Mouse (Mus musculus): ENCODE data around the gene Zfp866. TPM values are rescaled to one million over a fixed set of nuclear protein-coding genes. Genes with fewer than 3 reads are reported as not detected.

Gene Zfp866
- polyA plus RNA-seq, 1 experiment from 2014 or later: 36.7 TPM

DNA sequence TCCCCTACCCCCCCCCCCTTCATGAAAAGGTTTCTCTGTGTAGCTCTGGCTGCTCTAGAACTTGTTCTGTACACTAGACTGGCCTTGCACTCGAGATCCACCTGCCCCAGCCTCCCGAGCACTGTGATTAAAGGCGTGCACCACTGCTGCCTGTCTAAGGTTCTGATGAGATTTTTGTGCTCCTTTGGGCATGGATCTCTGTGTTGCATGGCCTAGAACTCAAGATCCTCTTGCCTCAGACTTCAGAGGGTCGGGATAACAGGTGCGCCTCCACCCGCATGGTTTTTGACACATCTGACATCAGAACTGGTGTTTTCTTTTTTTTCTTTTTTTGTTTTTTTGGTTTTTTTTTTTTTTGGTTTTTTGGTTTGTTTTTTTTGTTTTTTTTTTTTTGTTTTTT, 13.6 kb upstream of the Zfp866 start:
- DNase-seq (ENCODE audit: low spot score) (no peak), ATAC-seq (replicated peaks; ENCODE audit: insufficient number of reproducible peaks, low FRiP score, low TSS enrichment, low read depth) (no peak)
- Histone ChIP-seq H3K27ac (replicated peaks; ENCODE audit: low read depth, low read length) (no peak overlapping the region), H3K9ac (replicated peaks; ENCODE audit: low read length) (no peak overlapping the region), H3K4me3 (ENCODE audit: low read depth, low read length) (no peak overlapping the region), H3K27me3 (ENCODE audit: control insufficient read depth, insufficient read depth, low read length) (no peaks in the 10 kb centered on the region), H3K4me2 (ENCODE audit: low read depth, low read length) (no peak overlapping the region), H3K4me1 (ENCODE audit: control insufficient read depth, insufficient read depth, low read length) (peaks cover 2% of the 10 kb centered on the region; the same call in 1 of the 2 replicates), H3K36me3 (replicated peaks; ENCODE audit: control insufficient read depth, insufficient read depth, low read depth, low read length) (peaks cover 27% of the 10 kb centered on the region), H3K9me3 (replicated peaks; ENCODE audit: control insufficient read depth, low read length) (no peaks in the 10 kb centered on the region)
- WGBS: 94% methylated on average over 6 of the region's 6 CpGs

DNA sequence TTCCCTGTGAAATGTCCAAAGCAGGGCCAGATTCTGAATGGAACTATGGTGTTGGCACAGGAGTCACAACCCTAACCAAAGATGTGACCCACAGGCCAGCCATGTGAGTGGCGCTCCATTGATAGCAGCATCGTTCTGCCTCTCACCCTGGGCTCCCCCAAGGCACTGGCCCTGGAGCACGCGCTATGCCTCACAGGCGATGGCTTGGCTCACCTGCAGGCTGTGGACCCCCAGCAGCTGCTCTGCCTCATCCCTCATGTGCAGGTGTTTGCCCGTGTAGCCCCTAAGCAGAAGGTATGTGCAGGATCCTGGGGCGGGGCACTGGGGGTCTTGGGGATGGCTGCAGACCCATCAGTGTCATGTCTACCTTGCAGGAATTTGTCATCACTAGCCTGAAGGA, 12.4 kb upstream of the Zfp866 start:
- Histone ChIP-seq H3K9ac (replicated peaks; ENCODE audit: low read length) (no peak overlapping the region), H3K27me3 (ENCODE audit: control insufficient read depth, insufficient read depth, low read length) (no peaks in the 10 kb centered on the region), H3K9me3 (replicated peaks; ENCODE audit: control insufficient read depth, low read length) (no peaks in the 10 kb centered on the region), H3K36me3 (replicated peaks; ENCODE audit: control insufficient read depth, insufficient read depth, low read depth, low read length) (peaks cover 32% of the 10 kb centered on the region), H3K4me3 (ENCODE audit: low read depth, low read length) (no peak overlapping the region), H3K27ac (replicated peaks; ENCODE audit: low read depth, low read length) (no peak overlapping the region), H3K4me1 (ENCODE audit: control insufficient read depth, insufficient read depth, low read length) (no peaks in the 10 kb centered on the region), H3K4me2 (ENCODE audit: low read depth, low read length) (no peak overlapping the region)
- DNase-seq (ENCODE audit: low spot score) (no peak), ATAC-seq (replicated peaks; ENCODE audit: insufficient number of reproducible peaks, low FRiP score, low TSS enrichment, low read depth) (no peak)
- 94% methylated on average over 7 of the region's 7 CpGs for WGBS

DNA sequence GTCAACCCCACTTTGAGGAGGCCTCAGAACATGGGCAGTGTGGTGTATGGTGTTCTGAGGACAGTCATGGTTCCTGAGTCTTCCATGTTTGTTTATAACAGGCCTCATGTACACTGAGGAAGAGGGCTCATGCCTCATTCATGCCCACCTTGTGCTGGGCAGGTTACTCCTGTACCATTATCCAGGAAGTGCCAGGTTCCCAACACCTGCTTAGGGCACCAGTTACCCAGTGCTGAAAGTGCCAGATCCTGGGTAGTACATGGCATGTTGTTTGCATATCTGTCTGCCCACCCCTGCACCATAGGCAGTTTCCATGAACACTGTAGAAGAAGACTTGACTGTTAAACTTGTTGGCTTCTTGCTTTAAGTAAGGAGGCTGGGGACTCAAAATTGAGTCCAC, 11.2 kb upstream of the Zfp866 start:
- no peak for ATAC-seq (replicated peaks; ENCODE audit: insufficient number of reproducible peaks, low FRiP score, low TSS enrichment, low read depth)
- Histone ChIP-seq H3K9ac (replicated peaks; ENCODE audit: low read length) (no peak overlapping the region), H3K36me3 (replicated peaks; ENCODE audit: control insufficient read depth, insufficient read depth, low read depth, low read length) (peaks cover 37% of the 10 kb centered on the region), H3K9me3 (replicated peaks; ENCODE audit: control insufficient read depth, low read length) (no peaks in the 10 kb centered on the region), H3K27me3 (ENCODE audit: control insufficient read depth, insufficient read depth, low read length) (no peaks in the 10 kb centered on the region), H3K4me3 (ENCODE audit: low read depth, low read length) (no peak overlapping the region), H3K27ac (replicated peaks; ENCODE audit: low read depth, low read length) (no peak overlapping the region), H3K4me1 (ENCODE audit: control insufficient read depth, insufficient read depth, low read length) (no peaks in the 10 kb centered on the region), H3K4me2 (ENCODE audit: low read depth, low read length) (no peak overlapping the region)
- DNase-seq (ENCODE audit: low spot score): no peak

DNA sequence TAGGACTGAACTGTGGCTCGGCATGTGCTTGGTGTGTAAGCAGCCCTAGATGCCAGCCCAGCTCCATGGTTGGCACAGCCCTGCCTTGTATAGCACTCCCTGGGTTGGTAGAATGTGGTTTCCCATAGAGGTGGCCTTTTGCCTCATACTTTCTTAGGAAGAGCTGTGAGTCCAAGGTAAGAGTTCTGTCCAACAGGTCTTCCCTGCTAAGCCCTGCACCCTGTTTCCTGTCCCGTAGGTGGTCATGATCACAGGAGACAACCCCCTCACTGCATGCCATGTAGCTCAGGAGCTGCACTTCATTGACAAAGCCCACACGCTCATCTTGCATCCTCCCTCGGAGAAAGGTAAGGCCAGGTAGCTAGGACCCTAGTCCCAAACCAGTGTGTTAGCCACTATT, 10.8 kb upstream of the Zfp866 start:
- Histone ChIP-seq H3K4me2 (ENCODE audit: low read depth, low read length) (no peak overlapping the region), H3K9ac (replicated peaks; ENCODE audit: low read length) (no peak overlapping the region), H3K27ac (replicated peaks; ENCODE audit: low read depth, low read length) (no peak overlapping the region), H3K9me3 (replicated peaks; ENCODE audit: control insufficient read depth, low read length) (no peaks in the 10 kb centered on the region), H3K4me1 (ENCODE audit: control insufficient read depth, insufficient read depth, low read length) (no peaks in the 10 kb centered on the region), H3K4me3 (ENCODE audit: low read depth, low read length) (no peak overlapping the region), H3K36me3 (replicated peaks; ENCODE audit: control insufficient read depth, insufficient read depth, low read depth, low read length) (peaks cover 39% of the 10 kb centered on the region), H3K27me3 (ENCODE audit: control insufficient read depth, insufficient read depth, low read length) (no peaks in the 10 kb centered on the region)
- WGBS: 91% methylated on average over 4 of the region's 4 CpGs
- no peak for DNase-seq (ENCODE audit: low spot score)
- ATAC-seq (replicated peaks; ENCODE audit: insufficient number of reproducible peaks, low FRiP score, low TSS enrichment, low read depth): no peak

DNA sequence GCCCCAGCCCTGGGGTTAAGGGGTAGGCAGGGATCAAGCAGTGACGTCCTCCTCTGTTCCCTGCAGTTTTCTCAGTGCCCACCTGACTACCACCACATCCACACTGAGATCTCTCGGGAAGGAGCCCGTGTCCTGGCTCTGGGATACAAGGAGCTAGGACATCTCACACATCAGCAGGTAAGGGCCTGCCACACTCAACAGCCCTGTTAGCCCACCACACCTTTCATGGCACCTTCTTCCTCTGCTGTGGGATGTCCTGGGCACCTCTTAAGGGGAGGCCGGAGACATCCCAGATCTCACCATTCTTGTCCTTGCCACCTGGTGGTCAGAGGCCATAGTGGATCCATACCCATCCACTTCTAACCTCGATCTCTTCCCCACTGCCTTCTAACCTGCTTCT, 9.0 kb upstream of the Zfp866 start:
- DNase-seq (ENCODE audit: low spot score): no peak
- H3K27ac ChIP-seq (replicated peaks; ENCODE audit: low read depth, low read length): no peak overlapping the region
- no peaks in the 10 kb centered on the region for H3K27me3 ChIP-seq (ENCODE audit: control insufficient read depth, insufficient read depth, low read length)
- no peak overlapping the region for H3K4me3 ChIP-seq (ENCODE audit: low read depth, low read length)
- H3K4me1 ChIP-seq (ENCODE audit: control insufficient read depth, insufficient read depth, low read length): no peaks in the 10 kb centered on the region
- no peak for ATAC-seq (replicated peaks; ENCODE audit: insufficient number of reproducible peaks, low FRiP score, low TSS enrichment, low read depth)
- 90% methylated on average over 5 of the region's 5 CpGs for WGBS
- H3K36me3 ChIP-seq (replicated peaks; ENCODE audit: control insufficient read depth, insufficient read depth, low read depth, low read length): peaks cover 44% of the 10 kb centered on the region
- no peak overlapping the region for H3K9ac ChIP-seq (replicated peaks; ENCODE audit: low read length)
- H3K4me2 ChIP-seq (ENCODE audit: low read depth, low read length): no peak overlapping the region
- H3K9me3 ChIP-seq (replicated peaks; ENCODE audit: control insufficient read depth, low read length): no peaks in the 10 kb centered on the region

DNA sequence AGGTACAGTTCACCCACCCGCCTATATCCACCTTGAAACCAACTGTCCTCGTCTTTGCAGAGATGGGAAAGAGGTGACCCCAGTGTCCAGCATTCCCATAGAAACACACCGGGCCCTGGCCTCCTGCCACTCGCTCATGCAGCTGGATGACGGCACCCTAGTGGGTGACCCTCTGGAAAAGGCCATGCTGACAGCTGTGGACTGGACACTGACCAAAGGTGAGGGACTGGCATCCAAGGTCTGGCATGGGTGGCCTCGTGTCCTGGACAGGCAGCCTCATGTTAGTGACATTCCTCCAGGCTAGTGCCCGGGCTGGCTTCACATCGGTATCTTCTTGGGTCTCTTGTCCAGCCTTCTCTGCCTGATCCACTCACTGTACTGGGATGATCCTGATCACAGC, 8.3 kb upstream of the Zfp866 start:
- ATAC-seq (replicated peaks; ENCODE audit: insufficient number of reproducible peaks, low FRiP score, low TSS enrichment, low read depth) (no peak), DNase-seq (ENCODE audit: low spot score) (no peak)
- Histone ChIP-seq H3K27me3 (ENCODE audit: control insufficient read depth, insufficient read depth, low read length) (no peaks in the 10 kb centered on the region), H3K4me1 (ENCODE audit: control insufficient read depth, insufficient read depth, low read length) (no peaks in the 10 kb centered on the region), H3K27ac (replicated peaks; ENCODE audit: low read depth, low read length) (no peak overlapping the region), H3K4me2 (ENCODE audit: low read depth, low read length) (no peak overlapping the region), H3K36me3 (replicated peaks; ENCODE audit: control insufficient read depth, insufficient read depth, low read depth, low read length) (peaks cover 44% of the 10 kb centered on the region), H3K9me3 (replicated peaks; ENCODE audit: control insufficient read depth, low read length) (no peaks in the 10 kb centered on the region), H3K4me3 (ENCODE audit: low read depth, low read length) (no peak overlapping the region), H3K9ac (replicated peaks; ENCODE audit: low read length) (no peak overlapping the region)
- 85% methylated on average over 8 of the region's 8 CpGs for WGBS

DNA sequence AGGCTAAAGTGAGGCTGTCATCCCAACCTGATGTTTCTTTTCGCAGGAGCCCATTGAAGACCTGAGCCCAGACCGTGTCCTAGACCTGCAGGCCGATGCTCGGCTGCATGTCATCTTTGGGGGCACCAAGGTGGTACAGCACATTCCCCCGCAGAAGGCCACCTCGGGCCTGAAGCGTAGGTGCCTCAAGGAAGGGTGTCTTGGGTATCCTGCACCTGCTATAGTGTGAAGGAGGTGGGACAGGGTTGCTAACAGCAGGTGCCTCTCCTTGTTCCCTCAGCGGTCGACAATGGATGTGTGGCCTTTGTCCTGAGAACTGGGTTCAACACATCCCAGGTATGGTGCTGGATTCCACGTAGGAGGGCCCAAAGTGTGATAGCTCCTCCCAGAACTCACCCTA, 6.7 kb upstream of the Zfp866 start:
- Histone ChIP-seq H3K4me2 (ENCODE audit: low read depth, low read length) (no peak overlapping the region), H3K9ac (replicated peaks; ENCODE audit: low read length) (no peak overlapping the region), H3K4me3 (ENCODE audit: low read depth, low read length) (no peak overlapping the region), H3K4me1 (ENCODE audit: control insufficient read depth, insufficient read depth, low read length) (no peaks in the 10 kb centered on the region), H3K27me3 (ENCODE audit: control insufficient read depth, insufficient read depth, low read length) (no peaks in the 10 kb centered on the region), H3K36me3 (replicated peaks; ENCODE audit: control insufficient read depth, insufficient read depth, low read depth, low read length) (peaks cover 33% of the 10 kb centered on the region), H3K9me3 (replicated peaks; ENCODE audit: control insufficient read depth, low read length) (no peaks in the 10 kb centered on the region), H3K27ac (replicated peaks; ENCODE audit: low read depth, low read length) (no peak overlapping the region)
- 93% methylated on average over 10 of the region's 10 CpGs for WGBS
- DNase-seq (ENCODE audit: low spot score) (no peak), ATAC-seq (replicated peaks; ENCODE audit: insufficient number of reproducible peaks, low FRiP score, low TSS enrichment, low read depth) (no peak)

DNA sequence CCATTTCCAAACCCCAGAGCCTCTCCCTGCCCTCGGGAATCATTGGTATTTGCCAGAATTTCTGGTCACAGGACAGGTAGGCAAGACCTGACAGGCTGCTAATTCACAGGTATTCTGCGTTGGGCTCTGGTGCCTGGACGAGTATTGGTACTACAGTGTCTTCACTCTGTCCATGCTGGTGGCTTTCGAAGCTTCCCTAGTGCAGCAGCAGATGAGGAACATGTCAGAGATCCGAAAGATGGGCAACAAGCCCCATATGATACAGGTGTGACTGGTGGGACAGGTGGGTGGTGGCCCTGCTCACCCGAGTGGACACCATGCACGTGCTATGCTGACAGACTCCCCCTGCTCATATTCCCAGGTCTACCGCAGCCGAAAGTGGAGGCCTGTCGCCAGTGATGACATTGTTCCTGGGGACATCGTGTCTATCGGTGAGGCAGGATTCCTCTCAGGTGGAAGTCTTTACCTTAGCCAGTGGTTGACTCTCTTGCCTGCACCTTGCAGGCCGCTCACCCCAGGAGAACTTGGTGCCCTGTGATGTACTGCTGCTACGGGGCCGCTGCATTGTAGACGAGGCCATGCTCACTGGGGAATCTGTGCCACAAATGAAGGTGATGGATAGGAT, 5.9 kb upstream of the Zfp866 start:
- ATAC-seq (replicated peaks; ENCODE audit: insufficient number of reproducible peaks, low FRiP score, low TSS enrichment, low read depth) (no peak), DNase-seq (ENCODE audit: low spot score) (no peak)
- no peaks in the 10 kb centered on the region for H3K9me3 ChIP-seq (replicated peaks; ENCODE audit: control insufficient read depth, low read length)
- 92% methylated on average over 16 of the region's 16 CpGs for WGBS
- H3K9ac ChIP-seq (replicated peaks; ENCODE audit: low read length): no peak overlapping the region
- H3K27me3 ChIP-seq (ENCODE audit: control insufficient read depth, insufficient read depth, low read length): no peaks in the 10 kb centered on the region
- H3K36me3 ChIP-seq (replicated peaks; ENCODE audit: control insufficient read depth, insufficient read depth, low read depth, low read length): peaks cover 33% of the 10 kb centered on the region
- H3K4me1 ChIP-seq (ENCODE audit: control insufficient read depth, insufficient read depth, low read length): no peaks in the 10 kb centered on the region
- no peak overlapping the region for H3K27ac ChIP-seq (replicated peaks; ENCODE audit: low read depth, low read length)
- no peak overlapping the region for H3K4me2 ChIP-seq (ENCODE audit: low read depth, low read length)
- H3K4me3 ChIP-seq (ENCODE audit: low read depth, low read length): no peak overlapping the region
